Comparison of ENCODE assay signal across 14 mouse cellular contexts in the genomic region with DNA sequence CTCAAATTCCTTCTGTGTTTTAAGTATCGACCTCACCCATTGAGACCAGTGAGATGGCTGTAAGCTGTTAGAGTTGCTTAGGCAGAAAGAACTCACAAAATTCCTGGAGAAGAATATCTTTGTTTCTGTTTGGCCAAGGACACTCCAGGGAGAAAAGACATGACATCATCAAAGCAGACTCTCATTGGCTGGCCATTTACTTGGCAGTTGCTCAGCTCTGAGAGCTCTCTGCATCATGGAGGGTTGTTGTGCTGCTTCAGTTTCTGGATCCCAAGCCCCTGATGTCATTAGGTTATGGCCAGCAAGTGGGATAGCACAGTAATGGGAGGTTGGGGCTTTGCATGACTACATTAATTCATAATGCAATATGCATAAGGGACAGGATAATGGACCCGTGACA. TPM values are rescaled to one million over a fixed set of nuclear protein-coding genes. Genes with fewer than 3 reads are reported as not detected.
DNase-seq lines count a peak whose midpoint lies in the region; ATAC-seq lines count a peak whose summit lies in the region.
"Had no signal": no experiment of that assay in that cellular context is flagged by ENCODE, and none has a peak within 500 bp of the region (broad histone marks: within the 10 kb centered on the region; RNA-seq: fewer than 3 reads in every experiment).

No protein-coding gene starts in this region.

- H3K9ac ChIP-seq in forebrain, embryonic 14.5 days (ENCODE audit: low read length): no peak overlapping the region
- H3K9ac ChIP-seq in forebrain, embryonic 12.5 days: no peak overlapping the region
- no peak overlapping the region for H3K9ac ChIP-seq in limb, embryonic 13.5 days
- H3K9ac ChIP-seq: embryonic facial prominence, embryonic 13.5 days; liver, postnatal 0 days; midbrain, embryonic 12.5 days; neural tube, embryonic 12.5 days had no signal

- peak; percentile 60 for ATAC-seq in forebrain, embryonic 14.5 days
- ATAC-seq in forebrain, embryonic 12.5 days (ENCODE audit: low FRiP score): no peak; the same call in 1 of the 2 replicates
- ATAC-seq in limb, embryonic 13.5 days (ENCODE audit: low FRiP score, low read depth): peak; percentile 48
- no peak for ATAC-seq in megakaryocyte, adult 5-6 weeks (ENCODE audit: poor library complexity, severe bottlenecking)
- ATAC-seq in cerebellum, adult (ENCODE audit: insufficient number of reproducible peaks, low FRiP score, low TSS enrichment): no peak
- ATAC-seq: liver, postnatal 0 days had no signal

- no peaks in the 10 kb centered on the region for H3K4me1 ChIP-seq in forebrain, embryonic 14.5 days (ENCODE audit: control insufficient read depth, insufficient read depth, low read length)
- no peaks in the 10 kb centered on the region for H3K4me1 ChIP-seq in forebrain, embryonic 12.5 days
- H3K4me1 ChIP-seq in limb, embryonic 13.5 days: peaks cover 10% of the 10 kb centered on the region
- no peaks in the 10 kb centered on the region for H3K4me1 ChIP-seq in limb, embryonic 10.5 days
- H3K4me1 ChIP-seq: midbrain, embryonic 12.5 days had no signal

- H3K4me2 ChIP-seq in forebrain, embryonic 14.5 days (ENCODE audit: low read length): no peak overlapping the region
- H3K4me2 ChIP-seq in forebrain, embryonic 12.5 days: no peak overlapping the region
- H3K4me2 ChIP-seq in limb, embryonic 13.5 days (replicated peaks): no peak overlapping the region
- H3K4me2 ChIP-seq: embryonic facial prominence, embryonic 13.5 days; midbrain, embryonic 12.5 days; neural tube, embryonic 12.5 days had no signal

- H3K36me3 ChIP-seq in forebrain, embryonic 14.5 days (ENCODE audit: control insufficient read depth, insufficient read depth, low read length): no peaks in the 10 kb centered on the region
- no peaks in the 10 kb centered on the region for H3K36me3 ChIP-seq in forebrain, embryonic 12.5 days (replicated peaks)
- H3K36me3 ChIP-seq in limb, embryonic 13.5 days: no peaks in the 10 kb centered on the region
- no peaks in the 10 kb centered on the region for H3K36me3 ChIP-seq in limb, embryonic 10.5 days
- H3K36me3 ChIP-seq: embryonic facial prominence, embryonic 13.5 days; G1E; midbrain, embryonic 12.5 days; neural tube, embryonic 12.5 days had no signal

- intact Hi-C loops in heart, postnatal 14 days (cut with DNase I): no loop called here

- peak; percentile 52 for DNase-seq in forebrain, embryonic 14.5 days (ENCODE audit: low spot score)
- DNase-seq in limb, embryonic 10.5 days (ENCODE audit: low spot score): no peak
- DNase-seq in NIH3T3 (ENCODE audit: low read depth): peak; percentile 29
- peak; percentile 23 to 50 for DNase-seq in heart, postnatal 14 days
- DNase-seq: liver, postnatal 0 days; thymus, postnatal 14 days had no signal

- H3K27ac ChIP-seq in forebrain, embryonic 14.5 days (ENCODE audit: low read depth, low read length): no peak overlapping the region
- H3K27ac ChIP-seq in forebrain, embryonic 12.5 days: no peak overlapping the region
- no peak overlapping the region for H3K27ac ChIP-seq in limb, embryonic 13.5 days
- H3K27ac ChIP-seq in limb, embryonic 10.5 days: no peak overlapping the region
- H3K27ac ChIP-seq: embryonic facial prominence, embryonic 13.5 days; midbrain, embryonic 12.5 days; neural tube, embryonic 12.5 days had no signal

- 69% methylated on average over 2 of the region's 2 CpGs for WGBS in forebrain, embryonic 14.5 days
- WGBS in forebrain, embryonic 12.5 days: 75% methylated on average over 2 of the region's 2 CpGs
- WGBS in limb, embryonic 13.5 days: 75% methylated on average over 2 of the region's 2 CpGs
- WGBS in limb, embryonic 10.5 days: 89% methylated on average over 2 of the region's 2 CpGs

- no peaks in the 10 kb centered on the region for H3K27me3 ChIP-seq in forebrain, embryonic 14.5 days (replicated peaks; ENCODE audit: control insufficient read depth, insufficient read depth, low read length)
- no peaks in the 10 kb centered on the region for H3K27me3 ChIP-seq in forebrain, embryonic 12.5 days
- H3K27me3 ChIP-seq in limb, embryonic 13.5 days: no peaks in the 10 kb centered on the region
- no peaks in the 10 kb centered on the region for H3K27me3 ChIP-seq in limb, embryonic 10.5 days (ENCODE audit: low read depth, poor library complexity, severe bottlenecking)
- H3K27me3 ChIP-seq: embryonic facial prominence, embryonic 13.5 days; midbrain, embryonic 12.5 days; neural tube, embryonic 12.5 days had no signal

- H3K4me3 ChIP-seq in forebrain, embryonic 14.5 days (ENCODE audit: low read depth, low read length): no peak overlapping the region
- no peak overlapping the region for H3K4me3 ChIP-seq in forebrain, embryonic 12.5 days (replicated peaks)
- no peak overlapping the region for H3K4me3 ChIP-seq in limb, embryonic 13.5 days
- no peak overlapping the region for H3K4me3 ChIP-seq in limb, embryonic 10.5 days
- H3K4me3 ChIP-seq: embryonic facial prominence, embryonic 13.5 days; midbrain, embryonic 12.5 days; neural tube, embryonic 12.5 days had no signal

- H3K9me3 ChIP-seq in forebrain, embryonic 14.5 days (replicated peaks; ENCODE audit: control insufficient read depth, low read length): no peaks in the 10 kb centered on the region
- no peaks in the 10 kb centered on the region for H3K9me3 ChIP-seq in forebrain, embryonic 12.5 days
- H3K9me3 ChIP-seq in limb, embryonic 13.5 days: no peaks in the 10 kb centered on the region
- no peaks in the 10 kb centered on the region for H3K9me3 ChIP-seq in limb, embryonic 10.5 days (replicated peaks)
- H3K9me3 ChIP-seq: embryonic facial prominence, embryonic 13.5 days; G1E; midbrain, embryonic 12.5 days; neural tube, embryonic 12.5 days had no signal

RNA-seq across cellular contexts. Expression of a gene that starts 35.9 kb away (rescaled TPM):
- 3.7 and 5.2 TPM in 2 replicates for polyA plus RNA-seq in forebrain, embryonic 14.5 days (2014; fragmentation: Nextera tagmentation; extraction: Ambion mirVana)
- polyA plus RNA-seq in forebrain, embryonic 12.5 days (2016; fragmentation: Nextera tagmentation; extraction: Ambion mirVana): 4.4 and 5.5 TPM in 2 replicates
- 4.9 and 5.1 TPM in 2 replicates for polyA plus RNA-seq in limb, embryonic 13.5 days (2015; fragmentation: Nextera tagmentation; extraction: Ambion mirVana)
- 2.7 and 4.8 TPM in 2 replicates for polyA plus RNA-seq in limb, embryonic 10.5 days (2016; fragmentation: Nextera tagmentation; extraction: Ambion mirVana)
- total RNA-seq in heart, postnatal 14 days (2021): 10 to 100 TPM; 56.2 to 56.7 TPM
- 20.5 and 21.7 TPM in 2 replicates for total RNA-seq in megakaryocyte, adult 5-6 weeks (2015)
- 15.0 and 23.1 TPM in 2 replicates for total RNA-seq in megakaryocyte, adult 5-6 weeks (2017)

Comparison
In these comparisons a context has a peak if more than half of its experiments do, and no peak if none do; other contexts are left out.
1. ATAC-seq: peak in forebrain, embryonic 14.5 days (single experiment) and limb, embryonic 13.5 days (single experiment); none in forebrain, embryonic 12.5 days (single experiment), megakaryocyte, adult 5-6 weeks (single experiment) and cerebellum, adult (single experiment).